Mouse (Mus musculus) cerebellum, adult 2 months (tissue): ENCODE measurements around the gene Pax9. TPM values are rescaled to one million over a fixed set of nuclear protein-coding genes. Genes with fewer than 3 reads are reported as not detected.

Experiments
- DNase-seq, 2 experiments: peaks; one replicate each; pipeline ENCODE4 v3.0.0; 2021
- H3K27ac ChIP-seq: fragments of 200-500 bp; 2 replicates; pipeline ENCODE4 v1.5.1; 2012; ENCODE audit warnings: low read length, control low read depth, inconsistent platforms; ENCODE audit not compliant: insufficient read depth
- H3K27me3 ChIP-seq: fragments of 200-500 bp; 2 replicates; pipeline ENCODE4 v1.6.1; 2012; ENCODE audit warnings: inconsistent platforms, mild to moderate bottlenecking, low read length, moderate library complexity; ENCODE audit not compliant: control insufficient read depth, insufficient read depth
- H3K4me1 ChIP-seq: fragments of 200-500 bp; 2 replicates; pipeline ENCODE4 v1.6.1; 2011; ENCODE audit warnings: low read length; ENCODE audit not compliant: control insufficient read depth, insufficient read depth
- H3K4me3 ChIP-seq: fragments of 200-500 bp; replicated peaks from 2 replicates; pipeline ENCODE3; 2011; ENCODE audit warnings: mild to moderate bottlenecking, low read depth, low read length, control low read depth; ENCODE audit not compliant: insufficient read depth
- CTCF ChIP-seq: fragments of 200-500 bp; IDR thresholded peaks from 2 replicates; pipeline ENCODE4 v1.5.1; 2011; ENCODE audit warnings: low read depth, mild to moderate bottlenecking, control low read depth, low read length, moderate library complexity, borderline replicate concordance; ENCODE audit not compliant: insufficient read depth
- POLR2A ChIP-seq: fragments of 200-500 bp; IDR thresholded peaks from 2 replicates; pipeline ENCODE4 v1.6.1; 2011; ENCODE audit warnings: low read length, control low read depth, borderline replicate concordance; ENCODE audit not compliant: insufficient read depth
- WGBS: fragments of 180-500 bp; shearing (Covaris S2); methylation state at CpG from one replicate; pipeline ENCODE4 v1.1.7; 2018; 5-methylcytosine and 5-hydroxymethylcytosine counted together
- polyA plus RNA-seq: library from polyadenylated mRNA; depleted of rRNA; stranded (reverse); fragments of >200 nt; gene quantifications from 2 replicates; pipeline ENCODE4 v1.2.3, GENCODE M21; 2012

Pax9 gene
- polyA plus RNA-seq, 1 experiment = not detected

GRCm38 (mm10) chr12:56688482-56688840 is 3.1 kb upstream of the Pax9 start:
- no peak for TF ChIP-seq POLR2A
- TF ChIP-seq CTCF = no peak
- Histone ChIP-seq H3K4me3 (no peak overlapping the region), H3K4me1 (no peaks in the 10 kb centered on the region), H3K27me3 (peaks cover 10% of the 10 kb centered on the region; the same call in 1 of the 2 replicates), H3K27ac (no peak overlapping the region)
- DNase-seq = no peak
- 4% methylated on average over 10 of the region's 10 CpGs for WGBS

- Histone ChIP-seq H3K4me1 (no peaks in the 10 kb centered on the region), H3K27me3 (peaks cover 13% of the 10 kb centered on the region; the same call in 1 of the 2 replicates), H3K4me3 (no peak overlapping the region), H3K27ac (no peak overlapping the region)
- WGBS = 3% methylated on average over 8 of the region's 8 CpGs
- DNase-seq = no peak
- no peak for TF ChIP-seq CTCF
- no peak for TF ChIP-seq POLR2A
These were observed 2.6 kb upstream of the Pax9 start for GRCm38 (mm10) chr12:56688920-56689319.

- H3K27me3 ChIP-seq = peaks cover 13% of the 10 kb centered on the region; the same call in 1 of the 2 replicates
- 2% methylated on average over 10 of the region's 10 CpGs for WGBS
- no peak overlapping the region for H3K27ac ChIP-seq
- H3K4me1 ChIP-seq = no peaks in the 10 kb centered on the region
- no peak for DNase-seq
- H3K4me3 ChIP-seq = no peak overlapping the region
- TF ChIP-seq POLR2A (no peak), CTCF (no peak)
These were observed 2.2 kb upstream of the Pax9 start for GRCm38 (mm10) chr12:56689331-56689730.

GRCm38 (mm10) chr12:56689736-56690135 is 1.8 kb upstream of the Pax9 start:
- 2% methylated on average over 25 of the region's 25 CpGs for WGBS
- no peak for DNase-seq
- no peak overlapping the region for H3K27ac ChIP-seq
- peaks cover 13% of the 10 kb centered on the region; the same call in 1 of the 2 replicates for H3K27me3 ChIP-seq
- no peak overlapping the region for H3K4me3 ChIP-seq
- TF ChIP-seq CTCF (no peak), POLR2A (no peak)
- no peaks in the 10 kb centered on the region for H3K4me1 ChIP-seq

- TF ChIP-seq CTCF = no peak
- no peak for TF ChIP-seq POLR2A
- no peak overlapping the region for H3K4me3 ChIP-seq
- no peak for DNase-seq
- H3K4me1 ChIP-seq = no peaks in the 10 kb centered on the region
- peaks cover 13% of the 10 kb centered on the region; the same call in 1 of the 2 replicates for H3K27me3 ChIP-seq
- no peak overlapping the region for H3K27ac ChIP-seq
- WGBS = 3% methylated on average over 16 of the region's 16 CpGs
These were observed 1.2 kb upstream of the Pax9 start for GRCm38 (mm10) chr12:56690366-56690765.

- Histone ChIP-seq H3K4me3 (no peak overlapping the region), H3K27me3 (peaks cover 13% of the 10 kb centered on the region; the same call in 1 of the 2 replicates), H3K4me1 (no peaks in the 10 kb centered on the region), H3K27ac (no peak overlapping the region)
- 3% methylated on average over 12 of the region's 12 CpGs for WGBS
- no peak for TF ChIP-seq CTCF
- no peak for TF ChIP-seq POLR2A
- DNase-seq = no peak
These were observed 566 bp upstream of the Pax9 start for GRCm38 (mm10) chr12:56691001-56691400.

GRCm38 (mm10) chr12:56692536-56692935 is 969 bp downstream of the Pax9 start:
- TF ChIP-seq POLR2A (no peak), CTCF (no peak)

GRCm38 (mm10) chr12:56693411-56694098 is 2.0 kb downstream of the Pax9 start:
- Histone ChIP-seq H3K4me1 (0 out of 2 replicates have a peak, but pooled peaks cover 6% of the 10 kb centered on the region), H3K27ac (no peak overlapping the region), H3K27me3 (peaks cover 16% of the 10 kb centered on the region; the same call in 1 of the 2 replicates), H3K4me3 (no peak overlapping the region)
- WGBS = 6% methylated on average over 14 of the region's 14 CpGs
- DNase-seq = no peak
- no peak for TF ChIP-seq POLR2A
- TF ChIP-seq CTCF = no peak

More at GRCm38 (mm10) chr12:56692536-56692935, 969 bp downstream of the Pax9 start:
- no peak overlapping the region for H3K4me3 ChIP-seq
- H3K27me3 ChIP-seq = peaks cover 16% of the 10 kb centered on the region; the same call in 1 of the 2 replicates
- no peak overlapping the region for H3K27ac ChIP-seq
- WGBS = 7% methylated on average over 19 of the region's 19 CpGs
- DNase-seq = no peak
- H3K4me1 ChIP-seq = 0 out of 2 replicates have a peak, but pooled peaks cover 6% of the 10 kb centered on the region
